Mouse (Mus musculus): ENCODE data around the gene Poll. TPM values are rescaled to one million over a fixed set of nuclear protein-coding genes. Genes with fewer than 3 reads are reported as not detected.

The Poll gene
- polyA plus RNA-seq, 1 experiment from 2014 or later, result 18.1 TPM

DNA sequence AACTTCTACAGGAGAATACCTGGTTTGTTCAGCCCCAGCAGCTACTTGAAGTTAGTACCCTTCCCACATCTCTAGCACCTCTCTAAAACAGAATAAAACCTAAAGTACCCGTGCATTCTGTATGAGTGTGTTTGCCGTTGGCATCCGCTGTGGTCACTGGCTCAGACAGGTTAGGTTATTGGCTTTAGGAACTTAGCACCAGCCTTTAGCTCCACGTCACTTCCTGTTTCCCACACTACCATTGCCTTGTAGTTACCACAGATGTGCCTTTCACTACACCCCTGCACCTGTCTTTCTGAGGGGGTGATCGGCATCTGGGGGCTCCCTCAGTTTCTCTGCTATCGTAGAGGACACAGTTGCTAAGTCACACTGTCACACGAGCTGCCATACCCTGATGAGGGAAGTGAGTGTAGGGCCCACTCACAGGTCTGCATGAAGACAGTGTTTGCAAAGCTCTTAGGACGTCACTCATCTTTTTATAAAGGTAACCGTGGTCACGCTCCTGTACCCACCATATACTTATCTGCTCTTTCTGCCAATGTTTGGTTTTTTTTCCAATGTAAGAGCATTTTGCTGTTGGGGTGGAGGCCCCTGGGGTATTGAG, 32.3 kb downstream of the Poll start:
- Histone ChIP-seq H3K4me1 (no peaks in the 10 kb centered on the region), H3K4me3 (replicated peaks) (no peak overlapping the region), H3K27ac (no peak overlapping the region), H3K4me2 (no peak overlapping the region), H3K9me3 (no peaks in the 10 kb centered on the region), H3K27me3 (no peaks in the 10 kb centered on the region; the same call in 1 of the 2 replicates), H3K9ac (no peak overlapping the region), H3K36me3 (replicated peaks) (peaks cover 48% of the 10 kb centered on the region)
- ATAC-seq (ENCODE audit: low FRiP score), result no peak
- WGBS, result 93% methylated on average over 10 of the region's 10 CpGs

DNA sequence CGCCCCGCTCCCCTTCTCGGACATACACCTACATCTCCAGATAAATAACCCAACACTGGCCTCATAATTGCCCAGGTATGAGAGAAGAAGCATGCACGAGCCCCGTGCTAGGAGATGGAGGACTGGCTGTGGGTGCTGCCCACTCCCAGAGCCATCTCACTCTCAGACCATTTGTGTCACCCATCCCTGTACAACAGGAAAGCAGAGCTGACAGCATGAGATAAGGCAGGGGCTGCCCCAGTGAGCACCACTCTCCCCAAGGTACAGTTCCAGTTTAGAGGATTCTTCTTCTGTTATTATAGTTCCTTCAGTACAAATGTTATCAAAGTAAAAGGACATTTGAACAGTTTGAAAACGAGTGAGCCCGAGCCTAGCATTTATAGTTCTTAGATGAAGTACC, 32.9 kb downstream of the Poll start:
- no peak for ATAC-seq (ENCODE audit: low FRiP score)
- Histone ChIP-seq H3K27me3 (no peaks in the 10 kb centered on the region; the same call in 1 of the 2 replicates), H3K4me2 (no peak overlapping the region), H3K27ac (no peak overlapping the region), H3K36me3 (replicated peaks) (peaks cover 50% of the 10 kb centered on the region), H3K9me3 (no peaks in the 10 kb centered on the region), H3K4me1 (no peaks in the 10 kb centered on the region), H3K4me3 (replicated peaks) (no peak overlapping the region), H3K9ac (no peak overlapping the region)
- WGBS, result 90% methylated on average over 7 of the region's 7 CpGs

DNA sequence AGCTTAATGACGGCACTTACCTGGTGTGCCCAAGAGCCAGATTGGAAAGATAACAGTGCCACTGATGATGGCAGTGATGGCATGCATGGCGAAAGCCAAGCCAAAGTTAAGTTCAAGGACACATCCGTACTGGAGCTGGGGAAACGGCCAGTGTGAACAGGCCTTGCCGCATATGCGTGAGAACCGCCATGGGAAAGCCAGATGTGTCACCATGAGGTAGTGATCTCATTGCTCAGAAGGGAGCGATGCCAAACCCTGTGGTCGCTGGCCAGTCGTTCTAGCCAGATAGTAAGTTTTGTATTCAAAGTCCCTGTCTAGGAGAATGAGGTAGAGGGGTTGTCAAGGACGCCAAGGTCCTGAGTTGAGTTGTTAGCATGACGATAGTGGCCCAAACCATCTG, 44.1 kb downstream of the Poll start:
- Histone ChIP-seq H3K9me3 (no peaks in the 10 kb centered on the region), H3K9ac (no peak overlapping the region), H3K4me2 (no peak overlapping the region), H3K27me3 (no peaks in the 10 kb centered on the region), H3K4me3 (replicated peaks) (no peak overlapping the region), H3K27ac (no peak overlapping the region), H3K4me1 (no peaks in the 10 kb centered on the region), H3K36me3 (replicated peaks) (peaks cover 58% of the 10 kb centered on the region)
- 92% methylated on average over 12 of the region's 12 CpGs for whole genome bisulfite sequencing
- ATAC-seq (ENCODE audit: low FRiP score), result no peak

DNA sequence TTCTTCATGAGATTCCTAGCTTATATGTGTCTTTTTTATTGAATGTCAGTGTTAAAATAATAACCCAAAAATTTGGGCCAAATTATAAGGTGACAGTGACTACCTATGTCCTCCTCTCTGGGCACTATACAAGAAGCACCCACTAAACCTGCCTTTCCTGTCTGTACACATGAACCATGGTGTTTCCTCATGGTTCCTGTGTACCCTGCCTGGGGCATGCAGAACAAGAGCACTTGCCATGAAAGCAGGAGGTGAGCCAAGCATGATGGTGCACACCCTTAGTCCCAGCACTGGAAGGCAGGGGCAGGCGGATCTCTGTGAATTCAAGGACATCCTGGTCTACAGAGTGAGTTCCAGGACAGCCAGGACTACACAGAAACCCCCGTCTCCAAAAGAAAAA, 45.0 kb downstream of the Poll start:
- peaks cover 49% of the 10 kb centered on the region for H3K36me3 ChIP-seq (replicated peaks)
- H3K4me3 ChIP-seq (replicated peaks), result no peak overlapping the region
- no peaks in the 10 kb centered on the region; the same call in 1 of the 2 replicates for H3K4me1 ChIP-seq
- WGBS, result 92% methylated on average over 2 of the region's 2 CpGs
- H3K9me3 ChIP-seq, result no peaks in the 10 kb centered on the region
- H3K27me3 ChIP-seq, result no peaks in the 10 kb centered on the region
- H3K27ac ChIP-seq, result no peak overlapping the region
- H3K4me2 ChIP-seq, result no peak overlapping the region
- no peak overlapping the region for H3K9ac ChIP-seq
- no peak for ATAC-seq (ENCODE audit: low FRiP score)

DNA sequence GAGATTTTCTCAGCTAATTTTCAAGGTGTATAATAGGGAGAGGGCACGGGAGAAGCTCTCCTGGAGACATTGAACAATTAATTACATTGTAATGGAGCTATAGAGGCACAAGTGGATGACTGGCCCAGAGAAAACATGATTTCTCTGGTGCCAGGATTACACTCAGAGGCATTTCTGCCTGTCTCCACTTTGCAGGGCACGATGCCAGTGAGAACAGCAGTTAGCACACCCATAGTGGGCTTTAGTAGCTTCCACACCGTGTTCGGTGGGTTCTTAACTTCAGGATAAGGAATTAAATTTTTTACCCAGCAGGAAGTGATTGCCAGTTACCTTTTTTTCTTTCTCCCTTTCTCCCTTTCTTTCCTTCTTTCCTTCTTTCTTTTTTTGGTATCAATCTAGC, 48.9 kb downstream of the Poll start:
- Histone ChIP-seq H3K36me3 (replicated peaks) (peaks cover 28% of the 10 kb centered on the region), H3K9me3 (no peaks in the 10 kb centered on the region), H3K4me3 (replicated peaks) (no peak overlapping the region), H3K27ac (no peak overlapping the region), H3K27me3 (no peaks in the 10 kb centered on the region), H3K4me1 (no peaks in the 10 kb centered on the region; the same call in 1 of the 2 replicates), H3K4me2 (no peak overlapping the region), H3K9ac (no peak overlapping the region)
- ATAC-seq (ENCODE audit: low FRiP score), result no peak
- WGBS, result 71% methylated on average over 4 of the region's 4 CpGs

DNA sequence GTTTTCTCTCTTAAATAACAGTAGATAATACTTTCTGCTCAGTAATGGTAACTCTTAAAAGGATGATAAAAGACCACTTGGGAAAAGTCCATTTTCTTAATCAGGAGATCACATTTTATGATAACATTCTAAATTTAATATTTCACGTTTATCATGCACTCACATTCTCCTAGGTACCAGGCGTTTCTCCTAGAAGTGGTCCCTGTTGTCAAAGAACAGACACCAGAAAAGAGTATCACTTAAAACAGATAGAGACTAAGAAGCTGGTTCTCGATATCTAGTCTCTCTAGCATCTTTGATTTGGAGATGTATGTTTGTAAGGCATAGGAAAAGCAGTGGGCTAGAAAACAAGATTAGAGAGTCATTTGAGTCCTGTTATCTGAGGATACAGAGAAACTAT, 49.7 kb downstream of the Poll start:
- no peaks in the 10 kb centered on the region for H3K9me3 ChIP-seq
- WGBS, result 85% methylated on average over 3 of the region's 3 CpGs

DNA sequence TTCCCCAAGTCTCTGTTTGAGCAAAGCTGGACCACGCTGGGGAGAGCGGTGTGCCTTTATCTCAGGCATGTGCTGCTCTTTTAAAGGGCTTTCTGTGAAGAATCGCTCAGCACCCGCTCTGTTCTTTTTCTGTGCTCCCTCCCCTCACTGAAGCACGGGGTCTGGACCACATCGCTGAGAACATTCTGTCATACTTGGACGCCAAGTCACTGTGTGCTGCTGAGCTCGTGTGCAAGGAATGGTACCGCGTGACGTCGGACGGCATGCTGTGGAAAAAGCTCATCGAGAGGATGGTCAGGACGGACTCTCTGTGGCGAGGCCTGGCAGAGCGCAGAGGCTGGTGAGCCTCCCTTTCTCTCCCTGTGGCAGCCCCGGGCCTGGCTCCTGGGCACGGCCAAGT, 52.8 kb downstream of the Poll start:
- H3K4me2 ChIP-seq, result no peak overlapping the region
- no peak overlapping the region for H3K27ac ChIP-seq
- H3K4me1 ChIP-seq, result no peaks in the 10 kb centered on the region; the same call in 1 of the 2 replicates
- H3K27me3 ChIP-seq, result no peaks in the 10 kb centered on the region
- no peak overlapping the region for H3K9ac ChIP-seq
- 76% methylated on average over 19 of the region's 19 CpGs for WGBS
- H3K4me3 ChIP-seq (replicated peaks), result no peak overlapping the region
- ATAC-seq (ENCODE audit: low FRiP score), result no peak
- no peaks in the 10 kb centered on the region for H3K9me3 ChIP-seq
- H3K36me3 ChIP-seq (replicated peaks), result peaks cover 16% of the 10 kb centered on the region

More for the DNA sequence above, 49.7 kb downstream of the Poll start:
- ATAC-seq (ENCODE audit: low FRiP score), result no peak
- Histone ChIP-seq H3K4me3 (replicated peaks) (no peak overlapping the region), H3K4me2 (no peak overlapping the region), H3K9ac (no peak overlapping the region), H3K27ac (no peak overlapping the region), H3K36me3 (replicated peaks) (peaks cover 20% of the 10 kb centered on the region), H3K4me1 (no peaks in the 10 kb centered on the region; the same call in 1 of the 2 replicates), H3K27me3 (no peaks in the 10 kb centered on the region)

DNA sequence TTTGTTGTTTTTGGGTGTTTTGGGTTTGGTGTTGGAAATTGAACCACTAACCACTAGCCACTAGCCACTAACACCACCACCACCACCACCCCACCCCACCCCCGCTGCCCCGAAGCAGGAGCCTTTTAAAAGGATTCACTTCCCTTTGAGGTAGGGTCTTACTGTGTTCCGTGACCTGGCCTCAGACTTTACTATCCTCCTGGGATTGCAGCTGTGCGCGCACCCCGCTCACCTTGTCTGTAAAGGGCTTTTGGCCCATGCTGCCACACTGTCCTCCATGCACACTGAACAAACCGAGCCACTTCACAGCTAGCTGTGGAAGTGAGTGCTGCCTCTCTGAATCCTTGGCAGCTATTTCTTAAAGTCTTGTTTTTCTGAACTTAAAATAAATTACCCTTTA, 54.9 kb downstream of the Poll start:
- Histone ChIP-seq H3K27ac (no peak overlapping the region), H3K4me3 (replicated peaks) (no peak overlapping the region), H3K27me3 (no peaks in the 10 kb centered on the region), H3K9ac (no peak overlapping the region), H3K9me3 (no peaks in the 10 kb centered on the region), H3K4me2 (no peak overlapping the region), H3K36me3 (replicated peaks) (peaks cover 12% of the 10 kb centered on the region; the same call in 1 of the 2 replicates), H3K4me1 (no peaks in the 10 kb centered on the region)
- ATAC-seq (ENCODE audit: low FRiP score), result no peak
- WGBS, result 86% methylated on average over 7 of the region's 7 CpGs

Other genes starting within 250 kb of the Poll start
- 55.7 and 59.0 TPM in 2 replicates for gene Btrc, start 196.8 kb downstream of the Poll start, polyA plus RNA-seq (2016; fragmentation: Nextera tagmentation; extraction: Ambion mirVana)
- gene Gm17018, start 84 bp upstream of the Poll start, polyA plus RNA-seq (2016; fragmentation: Nextera tagmentation; extraction: Ambion mirVana), result 45.5 and 47.1 TPM in 2 replicates
- 4.6 and 4.7 TPM in 2 replicates for gene Fbxw4, start 99.8 kb upstream of the Poll start, polyA plus RNA-seq (2016; fragmentation: Nextera tagmentation; extraction: Ambion mirVana)
- 4.6 TPM in 2 replicates for gene Fgf8, start 182.4 kb upstream of the Poll start, polyA plus RNA-seq (2016; fragmentation: Nextera tagmentation; extraction: Ambion mirVana)
- gene Npm3, start 189.1 kb upstream of the Poll start, polyA plus RNA-seq (2016; fragmentation: Nextera tagmentation; extraction: Ambion mirVana), result 9.0 and 10.7 TPM in 2 replicates
- 94.7 and 105 TPM in 2 replicates for gene Mgea5, start 223.3 kb upstream of the Poll start, polyA plus RNA-seq (2016; fragmentation: Nextera tagmentation; extraction: Ambion mirVana)